ENCODE assay signal across 10 mouse cellular contexts in genomic region chr10:84357997-84358737, GRCm38 (mm10).
DNase-seq lines count a peak whose midpoint lies in the region; ATAC-seq and TF ChIP-seq lines count a peak whose summit lies in the region.
"Had no signal": no experiment of that assay in that cellular context is flagged by ENCODE, and none has a peak within 500 bp of the region (broad histone marks: within the 10 kb centered on the region; RNA-seq: fewer than 3 reads in every experiment).

No protein-coding gene starts in this region.

- peak overlapping the region; percentile 50; the same call in 1 of the 2 replicates for H3K27ac ChIP-seq in forebrain, embryonic 12.5 days
- H3K27ac ChIP-seq in forebrain, embryonic 10.5 days: no peak overlapping the region
- H3K27ac ChIP-seq in liver, postnatal 0 days (ENCODE audit: low read depth): no peak overlapping the region
- H3K27ac ChIP-seq: embryonic facial prominence, embryonic 13.5 days had no signal

- 68% methylated on average over 4 of the region's 4 CpGs for WGBS in forebrain, embryonic 12.5 days
- WGBS in forebrain, embryonic 10.5 days: 78% methylated on average over 4 of the region's 4 CpGs
- WGBS in liver, postnatal 0 days (ENCODE audit: insufficient replicate concordance): 46% methylated on average over 4 of the region's 4 CpGs

- no peak for DNase-seq in forebrain, embryonic 10.5 days (ENCODE audit: extremely low spot score, low spot score)
- peak; percentile 95 for DNase-seq in layer of hippocampus, adult 9-11 months
- peak; percentile 92 for DNase-seq in right cerebral cortex, adult 18-20 months
- no peak for DNase-seq in gastrocnemius, adult 8-10 months (ENCODE audit: low spot score in 2 of 2)
- no peak for DNase-seq in ovary, postnatal 14 days (ENCODE audit: low spot score)
- DNase-seq in liver, postnatal 0 days: no peak
- DNase-seq: lung, embryonic 14.5 days had no signal

- H3K36me3 ChIP-seq in forebrain, embryonic 12.5 days (replicated peaks): no peaks in the 10 kb centered on the region
- H3K36me3 ChIP-seq in forebrain, embryonic 10.5 days (replicated peaks): no peaks in the 10 kb centered on the region
- H3K36me3 ChIP-seq in liver, postnatal 0 days (replicated peaks; ENCODE audit: insufficient read depth, low read length): no peaks in the 10 kb centered on the region
- H3K36me3 ChIP-seq: embryonic facial prominence, embryonic 13.5 days had no signal

- peak; percentile 64; the same call in 1 of the 2 replicates for ATAC-seq in forebrain, embryonic 12.5 days (ENCODE audit: low FRiP score)
- 0 out of 2 replicates have a peak, but pooled peaks have one; percentile 13 for ATAC-seq in common myeloid progenitor, adult 5-6 weeks (replicated peaks; ENCODE audit: low read depth, poor library complexity, severe bottlenecking)
- no peak for ATAC-seq in liver, postnatal 0 days

- H3K4me2 ChIP-seq in forebrain, embryonic 12.5 days: no peak overlapping the region
- no peak overlapping the region for H3K4me2 ChIP-seq in liver, postnatal 0 days (ENCODE audit: low read depth, low read length)
- H3K4me2 ChIP-seq: embryonic facial prominence, embryonic 13.5 days; lung, embryonic 14.5 days had no signal

- no peaks in the 10 kb centered on the region for H3K4me1 ChIP-seq in forebrain, embryonic 12.5 days
- H3K4me1 ChIP-seq in forebrain, embryonic 10.5 days: no peaks in the 10 kb centered on the region
- H3K4me1 ChIP-seq in liver, postnatal 0 days (ENCODE audit: insufficient read depth): no peaks in the 10 kb centered on the region
- H3K4me1 ChIP-seq: embryonic facial prominence, embryonic 13.5 days had no signal

- no peak overlapping the region for H3K4me3 ChIP-seq in forebrain, embryonic 12.5 days (replicated peaks)
- H3K4me3 ChIP-seq in forebrain, embryonic 10.5 days: no peak overlapping the region
- H3K4me3 ChIP-seq in liver, postnatal 0 days (ENCODE audit: low read depth, low read length): no peak overlapping the region
- H3K4me3 ChIP-seq: embryonic facial prominence, embryonic 13.5 days had no signal

- H3K9ac ChIP-seq in forebrain, embryonic 12.5 days: no peak overlapping the region
- no peak overlapping the region for H3K9ac ChIP-seq in liver, postnatal 0 days (replicated peaks)
- H3K9ac ChIP-seq: embryonic facial prominence, embryonic 13.5 days; lung, embryonic 14.5 days had no signal

- TF ChIP-seq CTCF in liver, postnatal 0 days (IDR thresholded peaks at IDR 0.05; ENCODE audit: low read depth): no peak

- TF ChIP-seq EP300 in liver, postnatal 0 days (IDR thresholded peaks at IDR 0.05; ENCODE audit: low read depth): no peak

- H3K27me3 ChIP-seq in forebrain, embryonic 12.5 days: no peaks in the 10 kb centered on the region
- no peaks in the 10 kb centered on the region for H3K27me3 ChIP-seq in forebrain, embryonic 10.5 days (ENCODE audit: poor library complexity, severe bottlenecking)
- H3K27me3 ChIP-seq in liver, postnatal 0 days (ENCODE audit: insufficient read depth, low read length): no peaks in the 10 kb centered on the region
- H3K27me3 ChIP-seq: embryonic facial prominence, embryonic 13.5 days had no signal

- no peaks in the 10 kb centered on the region for H3K9me3 ChIP-seq in forebrain, embryonic 12.5 days
- H3K9me3 ChIP-seq in forebrain, embryonic 10.5 days: no peaks in the 10 kb centered on the region
- no peaks in the 10 kb centered on the region for H3K9me3 ChIP-seq in liver, postnatal 0 days (ENCODE audit: low read length)
- H3K9me3 ChIP-seq: embryonic facial prominence, embryonic 13.5 days had no signal

Comparison
In these comparisons a context has a peak if more than half of its experiments do, and no peak if none do; other contexts are left out.
1. DNase-seq: peak in layer of hippocampus, adult 9-11 months (single experiment) and right cerebral cortex, adult 18-20 months (single experiment); none in forebrain, embryonic 10.5 days (single experiment), gastrocnemius, adult 8-10 months (0 of 2), ovary, postnatal 14 days (single experiment) and liver, postnatal 0 days (single experiment).